Mouse (Mus musculus) natural killer cell, adult 2 months (primary cell): ENCODE measurements around the gene Tnks2.
A peak's percentile ranks its signal among the peaks of the same experiment; 100 is the strongest.

Source experiments
- DNase-seq, 2 experiments: peaks; one replicate each; pipeline ENCODE4 v3.0.0; 2022; ENCODE audit warnings: low spot score in 2 of 2

Gene Tnks2

GRCm38 (mm10) chr19:36896791-36897569 is 62.9 kb downstream of the Tnks2 start:
- no peak for DNase-seq

- DNase-seq: no peak
Measured at GRCm38 (mm10) chr19:36897778-36898177, 63.7 kb downstream of the Tnks2 start.

GRCm38 (mm10) chr19:36903377-36903776 is 69.3 kb downstream of the Tnks2 start:
- DNase-seq: no peak

- no peak for DNase-seq
Measured at GRCm38 (mm10) chr19:36904211-36905007, 70.4 kb downstream of the Tnks2 start.

DNA sequence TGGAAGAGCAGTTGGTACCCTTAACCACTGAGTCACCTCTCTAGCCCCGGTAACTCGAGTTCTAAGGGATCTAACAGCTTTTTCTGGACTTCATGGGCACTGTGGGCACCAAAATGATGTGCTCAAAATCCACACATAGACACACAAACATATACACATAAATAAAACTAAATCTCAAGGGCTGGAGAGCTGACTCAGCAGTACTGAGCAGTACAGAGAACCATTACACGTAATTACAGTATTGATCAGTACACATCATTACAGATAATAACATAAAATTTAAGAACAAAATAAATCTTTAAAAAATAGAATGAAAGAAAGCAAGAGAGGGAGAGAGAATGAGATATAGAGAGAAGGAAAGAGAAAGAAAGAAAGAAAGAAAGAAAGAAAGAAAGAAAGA is 75.1 kb downstream of the Tnks2 start:
- no peak for DNase-seq

DNA sequence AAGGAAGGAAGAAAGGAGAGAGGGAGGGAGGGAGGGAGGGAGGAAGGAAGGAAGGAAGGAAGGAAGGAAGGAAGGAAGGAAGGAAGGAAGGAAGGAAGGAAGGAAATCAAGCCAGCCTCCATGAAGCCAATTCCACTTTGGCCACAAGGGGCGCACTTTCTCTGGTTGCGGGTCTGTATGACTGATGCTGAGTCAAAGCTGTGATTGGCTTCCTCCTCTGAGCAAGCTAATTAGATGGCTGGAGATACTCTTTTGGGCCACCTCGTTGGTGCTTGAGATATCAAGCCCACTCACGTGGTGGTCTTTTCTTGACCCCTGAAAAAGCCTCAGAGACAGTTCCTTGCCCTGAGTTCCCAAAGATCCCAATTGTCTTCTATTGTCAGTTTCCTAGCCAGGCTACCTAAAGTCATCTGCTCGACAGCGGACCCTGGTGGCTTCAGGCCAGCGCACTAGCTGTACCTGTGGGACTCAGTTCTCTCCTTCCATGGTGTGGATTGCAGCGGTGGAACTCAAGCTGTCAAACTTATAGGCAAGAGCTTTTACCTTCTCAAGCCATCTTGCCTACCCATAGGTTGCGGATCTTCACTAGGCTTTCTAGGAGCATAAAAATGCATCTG is 75.8 kb downstream of the Tnks2 start:
- peak; percentile 62 to 76 for DNase-seq

GRCm38 (mm10) chr19:36910424-36911045 is 76.5 kb downstream of the Tnks2 start:
- no peak for DNase-seq

GRCm38 (mm10) chr19:36913064-36913463 is 79.0 kb downstream of the Tnks2 start:
- DNase-seq: no peak

GRCm38 (mm10) chr19:36916206-36916605 is 82.2 kb downstream of the Tnks2 start:
- no peak for DNase-seq

- no peak for DNase-seq
Measured at GRCm38 (mm10) chr19:36916876-36917389, 82.9 kb downstream of the Tnks2 start.

GRCm38 (mm10) chr19:36918441-36919301 is 84.6 kb downstream of the Tnks2 start:
- DNase-seq: peak; percentile 25 to 66

- peak in 1 of 2 experiments; percentile 37 for DNase-seq
Measured at GRCm38 (mm10) chr19:36919466-36919865, 85.4 kb downstream of the Tnks2 start, which contains the start of gene Fgfbp3. Gene Fgfbp3 (minus strand): TSS chr19:36919615.

DNA sequence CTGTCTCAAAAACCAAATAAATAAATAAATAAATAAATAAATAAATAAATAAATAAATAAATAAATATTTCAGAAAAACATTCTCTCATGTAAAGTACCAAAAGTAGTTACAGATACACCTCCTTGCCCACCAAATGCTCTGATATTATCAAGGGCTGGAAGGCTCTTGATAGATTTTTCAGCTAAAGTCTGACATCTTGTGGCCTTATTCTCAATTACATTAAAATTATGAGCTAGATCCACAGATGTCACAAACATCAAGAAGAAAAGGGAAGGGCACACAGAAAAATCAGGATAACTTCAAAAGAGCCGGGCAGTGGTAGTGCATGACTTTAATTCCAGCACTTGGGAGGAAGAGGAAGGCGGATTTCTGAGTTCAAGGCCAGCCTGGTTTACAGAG is 88.0 kb downstream of the Tnks2 start:
- no peak for DNase-seq

DNA sequence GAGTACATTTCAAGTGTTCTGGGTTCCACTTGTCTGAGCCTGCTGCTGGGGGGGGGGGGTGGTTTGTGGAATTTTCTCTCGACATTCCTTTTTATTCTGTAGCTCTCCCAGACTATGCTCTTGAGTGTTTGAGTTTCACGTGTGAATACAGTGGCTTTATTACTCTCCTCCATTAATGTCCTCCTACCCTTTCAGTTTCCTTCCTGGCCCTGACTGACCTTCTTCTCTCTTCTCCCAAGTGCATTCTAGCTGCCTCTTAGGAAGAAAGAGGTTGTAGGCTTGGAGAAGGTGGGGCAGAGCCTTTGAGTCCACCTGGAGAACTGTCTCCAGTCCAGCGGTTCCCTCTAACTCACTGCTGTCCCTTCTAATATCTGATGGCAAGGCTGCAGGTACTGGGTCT is 88.9 kb downstream of the Tnks2 start:
- no peak for DNase-seq

DNA sequence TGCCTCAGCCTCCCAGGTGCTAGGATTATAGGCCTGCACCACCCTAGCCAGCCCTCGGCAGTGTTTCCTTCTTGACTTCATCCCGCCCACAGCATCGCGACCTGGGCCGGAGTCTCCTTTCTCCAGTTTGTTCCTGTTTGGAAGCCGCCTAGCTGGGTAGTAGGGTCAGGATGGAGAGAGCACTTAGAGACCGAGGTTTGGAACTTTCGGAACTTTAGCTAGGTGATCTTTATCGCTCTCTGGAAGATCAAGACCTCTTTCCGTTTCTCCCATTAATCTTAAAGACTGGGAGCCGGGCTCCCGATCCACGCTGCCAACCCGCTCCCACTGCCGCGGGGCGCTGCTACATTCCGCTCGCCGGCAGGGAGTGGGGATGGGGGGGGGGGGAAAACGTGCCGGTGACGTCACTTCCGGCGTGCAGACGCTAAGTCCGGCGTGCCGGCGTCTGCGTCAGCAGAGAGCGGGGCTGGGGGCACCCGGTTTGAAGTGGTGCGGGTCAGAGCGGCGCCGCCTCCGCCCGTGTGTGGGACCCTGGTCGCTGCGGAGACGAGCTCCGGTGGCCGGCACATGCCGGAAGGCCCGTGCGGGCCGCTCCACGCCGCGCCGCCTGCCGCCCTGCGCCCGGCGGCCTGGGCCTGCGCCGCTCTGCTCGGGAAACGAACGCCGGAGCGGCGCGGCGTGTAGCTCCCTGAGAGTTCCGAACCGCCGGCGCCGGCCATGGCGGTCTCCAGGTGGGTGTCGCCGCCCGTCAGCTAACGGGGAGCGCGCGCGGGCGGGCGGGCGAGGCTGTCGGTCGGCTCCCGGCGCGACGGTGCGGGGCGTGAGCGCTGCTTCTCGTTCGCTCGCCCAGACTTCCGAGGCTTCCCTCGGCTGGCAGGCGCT is 91.9 kb downstream of the Tnks2 start, which contains the start of gene Btaf1:
Gene Btaf1, plus strand, starts transcription at position 409 of the 882 bp plus-strand sequence.
- peak; percentile 65 to 84 for DNase-seq

DNA sequence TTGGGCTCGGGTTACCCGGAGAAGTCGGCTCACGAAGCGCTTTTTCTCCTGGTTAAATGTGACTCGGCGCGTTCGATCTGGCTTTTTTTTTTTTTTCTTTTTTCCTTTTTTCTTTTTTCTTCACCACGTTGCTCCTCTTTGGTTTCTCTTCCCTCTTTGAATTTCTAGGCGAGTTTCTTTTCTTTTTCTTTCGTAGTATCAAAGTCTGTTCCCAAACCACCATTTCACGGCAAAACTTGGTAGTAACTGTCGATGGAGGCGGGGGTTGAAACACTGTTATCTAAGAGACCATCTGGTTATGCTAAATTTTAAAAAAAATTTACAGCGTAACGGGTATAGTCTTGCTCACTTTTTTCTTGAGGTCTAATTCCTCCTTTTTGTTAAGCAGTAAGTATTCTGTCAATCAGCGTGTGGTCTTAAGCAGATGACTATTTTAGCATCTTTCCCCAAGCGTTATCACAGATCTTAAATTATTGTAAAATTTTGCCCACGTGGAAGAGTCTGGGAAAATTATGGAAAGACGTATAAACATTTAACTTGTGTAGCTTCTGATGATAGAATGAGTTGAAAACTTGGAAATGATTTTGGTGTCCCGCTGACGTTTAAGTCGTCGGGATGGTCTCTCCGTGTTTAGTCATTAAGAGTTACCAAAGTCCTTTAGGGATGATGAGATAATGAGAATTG is 92.7 kb downstream of the Tnks2 start:
- DNase-seq: no peak

DNA sequence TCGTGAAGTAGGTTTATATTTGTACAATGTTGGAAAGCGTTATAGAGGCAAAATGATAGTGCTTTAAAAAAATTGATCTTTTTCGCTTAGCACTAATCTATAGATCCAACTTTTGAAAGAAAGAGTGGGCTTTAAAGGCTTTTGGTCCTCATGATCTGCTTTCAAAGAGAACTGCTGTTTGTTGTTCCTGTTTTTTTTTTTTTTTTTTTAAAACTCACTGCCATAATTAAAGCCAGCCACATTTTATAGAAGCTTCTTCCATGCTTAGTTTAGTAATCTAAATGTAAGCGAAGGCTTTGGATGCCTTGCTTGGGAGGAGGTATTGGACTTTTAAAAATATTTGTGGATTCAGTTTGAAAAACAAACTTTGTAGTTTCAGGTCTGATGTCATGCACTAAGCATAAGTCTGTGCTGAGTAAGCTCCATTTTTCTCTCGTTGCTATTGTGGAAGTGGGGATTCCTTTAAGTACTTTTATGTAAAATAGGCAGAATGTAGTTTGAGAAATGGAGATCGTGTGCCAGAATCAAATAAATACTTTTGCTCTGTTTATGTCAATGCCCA is 93.8 kb downstream of the Tnks2 start:
- DNase-seq: no peak

GRCm38 (mm10) chr19:36929816-36930215 is 95.8 kb downstream of the Tnks2 start:
- no peak for DNase-seq

GRCm38 (mm10) chr19:36932097-36932496 is 98.1 kb downstream of the Tnks2 start:
- no peak for DNase-seq
